Mouse (Mus musculus) heart, adult 2 months (tissue): ENCODE results near the gene Hsh2d.

Source experiments
- CTCF ChIP-seq: fragments of 200-600 bp; IDR thresholded peaks from 2 replicates; pipeline ENCODE4 v1.8.1; 2022; ENCODE audit warnings: antibody characterized with exemption, mild to moderate bottlenecking, moderate library complexity
- EP300 ChIP-seq: fragments of 200-500 bp; IDR thresholded peaks from 2 replicates; pipeline ENCODE4 v1.6.1; 2011; ENCODE audit warnings: low read depth, low read length, control low read depth; ENCODE audit not compliant: insufficient read depth
- POLR2A ChIP-seq: fragments of 200-500 bp; IDR thresholded peaks from 2 replicates; pipeline ENCODE4 v1.6.1; 2011; ENCODE audit warnings: mild to moderate bottlenecking, low read depth, low read length, control low read depth; ENCODE audit not compliant: insufficient read depth

DNA sequence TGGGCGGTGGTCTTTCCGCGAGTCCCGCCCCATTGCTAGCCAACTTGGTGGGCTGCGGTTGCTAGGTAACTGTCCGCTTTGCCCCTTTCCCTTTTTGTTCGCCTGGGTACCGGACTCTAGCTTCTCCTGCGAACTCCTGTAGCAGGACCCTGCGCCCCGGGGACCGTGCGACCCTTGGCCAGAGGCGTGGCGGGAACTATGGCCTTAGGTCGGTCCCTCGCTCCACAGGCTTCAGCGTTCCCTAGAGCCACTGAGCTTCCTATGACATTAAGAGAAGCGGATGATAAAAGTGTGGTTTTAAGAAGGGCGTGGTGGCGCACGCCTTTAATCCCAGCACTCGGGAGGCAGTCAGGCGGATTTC, 50.9 kb downstream of the Hsh2d start:
- no peak for TF ChIP-seq CTCF
- no peak for TF ChIP-seq POLR2A
- no peak for TF ChIP-seq EP300
